Mouse (Mus musculus) ES-E14 (cell line): ENCODE measurements around the gene G0s2.

Experiments
- CHD2 ChIP-seq: IDR thresholded peaks from 2 replicates; pipeline ENCODE4 v1.6.1; 2014; ENCODE audit warnings: mild to moderate bottlenecking, low read depth, low read length, inconsistent platforms
- ZNF384 ChIP-seq: IDR thresholded peaks from 2 replicates; pipeline ENCODE4 v1.6.1; 2012; ENCODE audit warnings: low read depth, low read length, inconsistent platforms

- TF ChIP-seq CHD2 = no peak
- no peak for TF ChIP-seq ZNF384
Measured at GRCm38 (mm10) chr1:193238426-193238825, 34.6 kb downstream of the G0s2 start.
